Mouse (Mus musculus) layer of hippocampus, adult 11-12 months (tissue): ENCODE measurements around the gene Chmp6.

Experiments used
- DNase-seq: peaks from one replicate; pipeline ENCODE4 v3.0.0; 2022; ENCODE audit warnings: low spot score

The Chmp6 gene

GRCm38 (mm10) chr11:119958856-119959255 lies 45.6 kb downstream of the Chmp6 start:
- DNase-seq: no peak

- no peak for DNase-seq
Measured at GRCm38 (mm10) chr11:119959714-119960113, 46.5 kb downstream of the Chmp6 start.

GRCm38 (mm10) chr11:119960671-119961070 lies 47.4 kb downstream of the Chmp6 start:
- DNase-seq: no peak

- DNase-seq: no peak
Measured at GRCm38 (mm10) chr11:119961511-119961910, 48.3 kb downstream of the Chmp6 start.

GRCm38 (mm10) chr11:119965053-119965452 lies 51.8 kb downstream of the Chmp6 start:
- no peak for DNase-seq

- DNase-seq: no peak
Measured at GRCm38 (mm10) chr11:119966294-119966693, 53.1 kb downstream of the Chmp6 start.

GRCm38 (mm10) chr11:119967401-119967800 lies 54.2 kb downstream of the Chmp6 start:
- no peak for DNase-seq

- no peak for DNase-seq
Measured at GRCm38 (mm10) chr11:119967892-119968291, 54.7 kb downstream of the Chmp6 start.
